ENCODE assay signal across 16 mouse cellular contexts in the genomic region with DNA sequence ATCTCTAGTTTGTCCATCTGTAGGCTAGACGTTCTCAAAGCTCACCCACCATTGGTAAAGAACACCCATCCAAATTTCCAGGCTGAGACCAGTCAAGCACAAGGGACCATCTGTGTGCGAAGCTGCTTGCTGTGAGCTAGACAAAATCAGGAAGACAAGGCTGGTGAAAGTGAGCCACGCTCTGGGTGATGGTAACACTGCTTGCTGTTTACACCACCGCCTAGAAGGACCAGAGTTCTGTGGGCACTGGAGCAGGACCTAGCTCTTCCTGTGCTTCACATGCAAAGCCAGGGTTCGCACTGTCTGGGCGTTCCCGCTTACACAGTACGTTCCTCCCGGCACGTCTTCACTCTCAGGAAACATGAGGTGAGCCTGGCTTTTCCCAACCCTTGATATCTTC. TPM values are rescaled to one million over a fixed set of nuclear protein-coding genes. Genes with fewer than 3 reads are reported as not detected.
DNase-seq lines count a peak whose midpoint lies in the region; ATAC-seq and TF ChIP-seq lines count a peak whose summit lies in the region.
"Had no signal": no experiment of that assay in that cellular context is flagged by ENCODE, and none has a peak within 500 bp of the region (broad histone marks: within the 10 kb centered on the region; RNA-seq: fewer than 3 reads in every experiment).

No protein-coding gene starts in this region.

- H3K4me3 ChIP-seq in bone marrow, adult 2 months (replicated peaks; ENCODE audit: control insufficient read depth, low read depth, low read length): peak overlapping the region; percentile 32
- no peak overlapping the region for H3K4me3 ChIP-seq in forebrain, postnatal 0 days (ENCODE audit: low read depth, low read length)
- H3K4me3 ChIP-seq in forebrain, embryonic 15.5 days: no peak overlapping the region
- H3K4me3 ChIP-seq: hindbrain, embryonic 12.5 days; midbrain, embryonic 12.5 days; myocyte had no signal

- no peak overlapping the region for H3K9ac ChIP-seq in forebrain, postnatal 0 days
- H3K9ac ChIP-seq in forebrain, embryonic 15.5 days (replicated peaks): no peak overlapping the region
- H3K9ac ChIP-seq: hindbrain, embryonic 12.5 days; midbrain, embryonic 12.5 days had no signal

- no peak for TF ChIP-seq POLR2A in bone marrow, adult 2 months (IDR thresholded peaks at IDR 0.05; ENCODE audit: borderline replicate concordance, control insufficient read depth, low read depth, low read length)

- H3K27me3 ChIP-seq in splenic B cell, adult 2 months (ENCODE audit: control insufficient read depth, insufficient read depth, low read length, poor library complexity, severe bottlenecking): no peaks in the 10 kb centered on the region
- H3K27me3 ChIP-seq in forebrain, postnatal 0 days (ENCODE audit: insufficient read depth, low read length): no peaks in the 10 kb centered on the region
- no peaks in the 10 kb centered on the region for H3K27me3 ChIP-seq in forebrain, embryonic 15.5 days

- ATAC-seq in forebrain, postnatal 0 days: no peak
- no peak for ATAC-seq in forebrain, embryonic 15.5 days (replicated peaks)
- ATAC-seq: forebrain, embryonic 16.5 days; intestine, embryonic 16.5 days had no signal

- H3K4me2 ChIP-seq in forebrain, postnatal 0 days (ENCODE audit: low read depth): no peak overlapping the region
- H3K4me2 ChIP-seq in forebrain, embryonic 15.5 days (replicated peaks): no peak overlapping the region
- H3K4me2 ChIP-seq: hindbrain, embryonic 12.5 days; midbrain, embryonic 12.5 days had no signal

- no peaks in the 10 kb centered on the region; the same call in none of the 2 replicates for H3K4me1 ChIP-seq in bone marrow, adult 2 months (ENCODE audit: control insufficient read depth, insufficient read depth, low read length)
- no peaks in the 10 kb centered on the region for H3K4me1 ChIP-seq in forebrain, postnatal 0 days (ENCODE audit: insufficient read depth)
- H3K4me1 ChIP-seq in forebrain, embryonic 15.5 days: no peaks in the 10 kb centered on the region
- H3K4me1 ChIP-seq: midbrain, embryonic 12.5 days had no signal

- no peaks in the 10 kb centered on the region for H3K36me3 ChIP-seq in splenic B cell, adult 2 months (ENCODE audit: control insufficient read depth, insufficient read depth, low read length, poor library complexity, severe bottlenecking)
- H3K36me3 ChIP-seq in forebrain, postnatal 0 days (ENCODE audit: insufficient read depth): no peaks in the 10 kb centered on the region
- H3K36me3 ChIP-seq in forebrain, embryonic 15.5 days: no peaks in the 10 kb centered on the region
- H3K36me3 ChIP-seq: hindbrain, embryonic 12.5 days; midbrain, embryonic 12.5 days had no signal

- peak overlapping the region; percentile 20; the same call in 1 of the 2 replicates for H3K27ac ChIP-seq in bone marrow, adult 2 months (ENCODE audit: control insufficient read depth, insufficient read depth, low read depth, low read length, poor library complexity)
- no peak overlapping the region for H3K27ac ChIP-seq in forebrain, postnatal 0 days (ENCODE audit: low read depth, low read length)
- no peak overlapping the region for H3K27ac ChIP-seq in forebrain, embryonic 15.5 days (replicated peaks)
- H3K27ac ChIP-seq: hindbrain, embryonic 12.5 days; midbrain, embryonic 12.5 days had no signal

- no peak for TF ChIP-seq CTCF in bone marrow, adult 2 months (IDR thresholded peaks at IDR 0.05; ENCODE audit: control insufficient read depth, insufficient read depth, low read length)
- no peak for TF ChIP-seq CTCF in forebrain, postnatal 0 days (IDR thresholded peaks at IDR 0.05; ENCODE audit: low read depth)

- WGBS in bone marrow, adult 2 months: 78% methylated on average over 10 of the region's 10 CpGs
- WGBS in forebrain, postnatal 0 days: 92% methylated on average over 10 of the region's 10 CpGs
- WGBS in forebrain, embryonic 15.5 days: 93% methylated on average over 10 of the region's 10 CpGs

- H3K9me3 ChIP-seq in forebrain, postnatal 0 days (ENCODE audit: low read length): no peaks in the 10 kb centered on the region
- H3K9me3 ChIP-seq in forebrain, embryonic 15.5 days: no peaks in the 10 kb centered on the region
- H3K9me3 ChIP-seq: hindbrain, embryonic 12.5 days; midbrain, embryonic 12.5 days had no signal

- DNase-seq in spleen, adult 18-20 months: peak; percentile 12 to 27
- no peak for DNase-seq in spleen, postnatal 4 days (ENCODE audit: low spot score in 2 of 2)
- DNase-seq in cerebellum, adult 9-11 months: peak; percentile 74
- DNase-seq in splenic B cell, adult 2 months (ENCODE audit: low read depth, low spot score): peak; percentile 64
- no peak for DNase-seq in forebrain, postnatal 0 days
- DNase-seq: heart, adult 18-20 months; kidney, postnatal 10 days; lung, postnatal 4 days; thymus, adult 18-20 months had no signal

RNA-seq across cellular contexts. Expression of a gene that starts 42.7 kb away (rescaled TPM):
- polyA plus RNA-seq in bone marrow, adult 2 months (2011; ENCODE audit: insufficient read depth, insufficient read length, low replicate concordance, missing spikeins): 13.6 and 14.4 TPM in 2 replicates
- 16.5 and 16.6 TPM in 2 replicates for total RNA-seq in forebrain, postnatal 0 days (2014; rRNA removed)
- 6.9 and 7.7 TPM in 2 replicates for polyA plus RNA-seq in forebrain, postnatal 0 days (2015; fragmentation: Nextera tagmentation; extraction: Ambion mirVana)
- 24.4 and 24.5 TPM in 2 replicates for polyA plus RNA-seq in forebrain, embryonic 15.5 days (2015; fragmentation: Nextera tagmentation; extraction: Ambion mirVana)
- polyA plus RNA-seq: myocyte had no signal

Comparison
In these comparisons a context has a peak if more than half of its experiments do, and no peak if none do; other contexts are left out.
1. DNase-seq: peak in spleen, adult 18-20 months (2 of 2), cerebellum, adult 9-11 months (single experiment) and splenic B cell, adult 2 months (single experiment); none in spleen, postnatal 4 days (0 of 2) and forebrain, postnatal 0 days (single experiment).